Mouse (Mus musculus): ENCODE measurements around the gene Tnrc18.
"Not testable (repeated sequence)": the region's sequence is repeated elsewhere in the genome, so short reads cannot be mapped to it uniquely, and the experiment has no call there.

Tnrc18 gene

DNA sequence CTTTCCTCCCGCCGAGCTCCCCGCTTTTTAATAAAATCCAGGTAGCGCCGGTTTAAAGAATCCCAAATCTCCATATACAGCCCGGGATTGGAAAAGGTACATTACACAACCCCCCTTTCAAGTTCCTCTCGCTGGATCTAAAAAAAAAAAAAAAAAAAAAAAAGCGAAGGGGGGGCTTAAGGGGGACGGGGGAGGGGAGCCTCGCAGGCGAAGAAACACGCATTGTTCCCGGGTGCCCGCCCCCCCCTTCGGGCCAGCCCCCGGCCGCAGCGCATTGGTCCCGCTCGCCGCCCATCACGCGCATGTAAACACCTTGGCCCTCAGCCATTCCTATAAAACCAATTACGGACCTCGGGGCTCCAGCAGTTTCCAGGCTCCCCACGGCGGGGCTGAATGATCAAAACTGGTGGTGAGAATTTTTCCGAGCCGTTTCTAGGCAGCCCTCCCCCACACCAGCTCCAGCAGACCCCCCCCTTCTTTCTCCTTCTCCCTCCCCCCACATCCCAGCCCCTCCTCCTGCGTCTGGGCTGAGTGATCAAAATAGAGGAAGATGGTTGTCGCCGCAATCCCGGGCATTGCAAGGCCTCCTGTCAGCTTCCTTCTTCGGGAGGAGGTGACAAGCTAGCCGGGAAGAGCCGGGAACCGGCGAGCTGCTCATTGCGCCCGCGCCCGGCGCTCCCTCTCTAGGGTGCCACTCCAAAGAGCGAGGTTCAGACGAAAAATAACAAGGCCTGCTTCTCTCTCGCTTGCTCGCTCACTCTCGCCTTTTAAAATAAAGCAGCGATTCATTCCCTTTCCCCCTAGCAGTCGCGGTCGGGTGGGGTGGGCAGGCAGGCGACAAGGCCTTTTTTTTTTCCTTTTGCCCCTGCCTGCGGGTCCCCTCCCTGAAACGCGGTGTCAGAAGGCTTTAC, at the start of gene Tnrc18:
Gene Tnrc18 (minus strand): TSS at position 139 of the 911 bp plus-strand sequence.
- peak; percentile 87 to 89 for DNase-seq

DNA sequence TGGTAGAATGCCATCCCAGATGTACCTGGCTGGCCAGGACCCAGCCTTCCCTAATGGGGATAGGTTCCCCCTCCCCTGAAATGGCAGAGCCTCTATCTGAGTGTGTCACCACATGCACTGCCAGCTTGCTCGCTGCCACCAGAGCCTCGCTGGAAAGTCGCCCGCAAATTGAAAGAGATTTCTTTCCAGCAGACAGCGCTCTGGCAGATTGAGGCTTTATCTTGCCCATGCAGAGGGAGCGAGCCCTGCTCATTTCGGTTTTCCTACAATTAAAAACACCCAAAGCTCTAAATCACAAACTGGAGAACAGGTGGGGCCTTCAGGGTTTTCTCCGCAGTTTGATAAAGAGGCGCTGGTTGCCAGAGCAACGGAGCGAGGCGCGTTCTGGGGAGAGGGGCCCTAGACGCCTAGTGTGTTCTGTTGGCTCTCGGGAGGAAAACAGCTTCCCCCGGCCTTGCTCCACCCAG, 40.3 kb upstream of the Tnrc18 start:
- DNase-seq: no peak

GRCm38 (mm10) chr5:142856408-142856807, 38.9 kb upstream of the Tnrc18 start:
- DNase-seq: peak in 1 of 2 experiments; percentile 25

DNA sequence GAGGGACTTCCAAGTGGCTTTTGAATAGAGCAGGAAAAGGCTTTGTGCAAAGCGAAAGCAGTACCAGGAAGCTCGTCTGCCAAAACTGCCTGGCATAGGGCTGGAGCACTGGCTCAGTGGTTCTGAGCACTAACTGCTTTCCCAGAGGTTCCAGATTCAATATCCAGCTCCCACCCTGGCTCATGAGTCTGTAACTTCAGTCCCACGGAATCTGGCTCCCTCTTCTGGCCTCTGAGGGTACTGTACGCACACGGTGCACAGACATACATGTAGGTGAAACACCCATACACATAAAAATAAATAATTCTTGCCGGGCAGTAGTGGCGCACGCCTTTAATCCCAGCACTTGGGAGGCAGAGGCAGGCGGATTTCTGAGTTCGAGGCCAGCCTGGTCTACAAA, 37.4 kb upstream of the Tnrc18 start:
- peak; percentile 45 to 50 for DNase-seq

DNA sequence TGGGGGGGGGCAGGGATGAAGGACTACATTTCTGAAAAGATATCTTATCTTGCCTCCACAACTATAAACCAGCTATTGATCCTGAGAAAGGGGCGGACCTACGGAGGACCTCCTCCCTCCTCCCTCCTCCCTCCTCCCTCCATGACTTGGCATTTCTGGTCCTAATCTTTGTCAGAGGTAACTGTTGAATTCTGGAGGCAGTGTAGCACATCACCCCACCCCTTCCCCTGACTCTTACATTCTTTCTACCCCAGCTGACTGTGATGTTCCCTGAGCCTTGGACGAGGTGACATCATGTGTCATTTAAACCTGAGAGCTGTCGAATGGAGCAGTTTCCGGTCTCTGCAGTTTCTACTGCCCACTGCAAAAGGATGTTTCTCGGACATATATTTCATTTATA, 36.1 kb upstream of the Tnrc18 start:
- no peak for DNase-seq

- DNase-seq: no peak
Measured at GRCm38 (mm10) chr5:142851681-142852049, 34.2 kb upstream of the Tnrc18 start.

- no peak for DNase-seq
Measured at GRCm38 (mm10) chr5:142850916-142851680, 33.6 kb upstream of the Tnrc18 start.

DNA sequence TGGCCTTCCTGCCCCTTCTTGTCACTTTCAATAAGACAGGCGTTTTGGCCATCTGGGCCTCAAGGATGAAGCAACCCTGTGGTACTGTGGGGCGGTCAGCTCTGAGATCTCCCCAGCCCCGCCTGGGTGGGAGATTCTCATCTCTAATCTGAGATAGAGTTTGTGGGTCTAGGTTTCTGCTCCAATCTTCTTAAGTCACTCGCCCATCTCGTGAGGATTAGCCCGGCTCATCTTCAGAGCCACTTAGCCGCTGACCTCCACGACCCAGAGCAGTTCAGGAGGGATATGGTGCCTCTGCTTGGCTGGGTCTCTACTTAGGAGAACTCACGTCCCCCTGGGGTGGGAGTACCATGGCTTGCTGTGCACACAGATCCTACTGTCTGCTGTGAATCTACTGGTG, 33.0 kb upstream of the Tnrc18 start:
- no peak for DNase-seq

DNA sequence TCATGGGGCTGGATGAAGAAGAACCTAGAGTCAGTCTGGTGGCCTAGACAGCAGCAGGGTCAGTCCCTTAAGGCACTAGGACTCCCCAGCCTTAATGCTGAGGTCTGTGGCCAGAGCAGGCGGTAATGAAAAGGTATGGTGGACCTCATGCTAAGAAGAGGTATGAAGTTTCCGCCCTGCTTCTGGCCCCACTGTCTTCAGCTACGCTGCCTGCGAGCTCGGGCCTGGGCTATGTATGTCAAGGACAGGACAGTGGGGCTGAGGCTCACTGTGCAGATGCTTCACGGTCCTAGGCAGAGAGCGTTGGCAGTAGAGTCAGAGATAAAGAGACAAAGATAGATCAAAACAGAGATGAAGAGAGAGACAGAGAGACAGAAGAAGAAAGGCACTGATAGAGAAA, 31.4 kb upstream of the Tnrc18 start:
- no peak for DNase-seq

DNA sequence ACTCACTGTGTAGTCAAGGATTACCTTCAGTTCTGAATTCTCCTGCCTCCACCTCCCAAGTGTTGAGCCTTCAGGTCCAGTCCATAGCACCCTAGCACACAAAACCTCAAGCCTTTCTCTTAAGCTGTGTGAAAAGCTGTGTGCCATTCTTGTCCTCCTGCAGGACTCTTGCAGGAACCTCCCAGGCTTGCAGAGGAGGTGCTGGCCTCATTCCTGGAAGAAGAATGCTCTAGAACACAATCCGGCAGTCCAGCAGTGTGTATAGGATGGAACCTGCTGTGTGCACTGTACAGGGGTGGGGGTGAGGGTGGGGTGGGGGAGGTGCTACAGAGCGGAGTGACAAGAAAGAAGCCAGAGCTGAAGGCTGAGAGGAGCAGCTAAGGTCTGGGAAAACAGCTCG, 30.7 kb upstream of the Tnrc18 start:
- no peak for DNase-seq

DNA sequence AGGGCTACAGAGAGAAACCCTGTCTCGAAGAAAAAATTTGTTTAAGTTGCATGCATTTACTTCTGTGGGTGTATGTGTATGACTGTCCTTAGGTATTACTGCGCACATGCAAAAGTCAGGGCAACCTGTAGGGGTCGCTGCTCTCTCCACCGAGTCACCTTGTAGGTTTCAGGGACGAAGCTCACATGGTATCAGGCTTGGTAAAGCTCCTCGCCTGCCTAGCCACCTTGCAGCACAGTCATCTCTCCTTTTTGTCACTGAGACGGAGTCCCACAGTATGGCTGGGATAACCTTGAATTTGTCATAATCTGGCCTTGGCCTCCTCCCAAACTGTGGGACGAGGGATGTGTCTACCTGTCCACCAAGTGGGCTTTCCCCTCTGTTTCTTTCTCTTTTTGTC, 27.0 kb upstream of the Tnrc18 start:
- DNase-seq: peak; percentile 52 to 56

DNA sequence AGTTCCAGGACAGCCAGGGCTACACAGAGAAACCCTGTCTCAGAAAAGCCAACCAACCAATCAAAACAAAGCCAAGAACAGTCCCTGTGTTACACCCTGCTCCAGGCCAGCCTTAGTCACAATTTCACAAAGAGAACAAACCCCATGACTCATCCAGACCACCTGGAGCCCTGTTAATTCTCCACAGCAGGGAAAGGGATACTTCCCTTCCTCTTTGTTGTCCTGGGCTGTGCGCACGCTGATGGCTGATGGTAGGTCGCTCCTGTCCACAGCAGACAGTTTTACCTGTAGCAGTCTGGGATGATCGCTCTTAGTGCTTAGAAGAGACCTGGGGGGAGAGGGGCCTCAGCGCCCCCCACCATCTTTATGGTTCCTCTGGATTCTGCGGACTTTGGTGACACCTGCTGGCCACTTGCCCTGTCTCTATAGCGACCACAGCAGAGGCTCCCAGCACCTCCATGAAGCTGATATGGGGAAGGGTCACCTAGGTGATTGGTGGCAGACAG, 24.7 kb upstream of the Tnrc18 start:
- DNase-seq: peak; percentile 24 to 31

DNA sequence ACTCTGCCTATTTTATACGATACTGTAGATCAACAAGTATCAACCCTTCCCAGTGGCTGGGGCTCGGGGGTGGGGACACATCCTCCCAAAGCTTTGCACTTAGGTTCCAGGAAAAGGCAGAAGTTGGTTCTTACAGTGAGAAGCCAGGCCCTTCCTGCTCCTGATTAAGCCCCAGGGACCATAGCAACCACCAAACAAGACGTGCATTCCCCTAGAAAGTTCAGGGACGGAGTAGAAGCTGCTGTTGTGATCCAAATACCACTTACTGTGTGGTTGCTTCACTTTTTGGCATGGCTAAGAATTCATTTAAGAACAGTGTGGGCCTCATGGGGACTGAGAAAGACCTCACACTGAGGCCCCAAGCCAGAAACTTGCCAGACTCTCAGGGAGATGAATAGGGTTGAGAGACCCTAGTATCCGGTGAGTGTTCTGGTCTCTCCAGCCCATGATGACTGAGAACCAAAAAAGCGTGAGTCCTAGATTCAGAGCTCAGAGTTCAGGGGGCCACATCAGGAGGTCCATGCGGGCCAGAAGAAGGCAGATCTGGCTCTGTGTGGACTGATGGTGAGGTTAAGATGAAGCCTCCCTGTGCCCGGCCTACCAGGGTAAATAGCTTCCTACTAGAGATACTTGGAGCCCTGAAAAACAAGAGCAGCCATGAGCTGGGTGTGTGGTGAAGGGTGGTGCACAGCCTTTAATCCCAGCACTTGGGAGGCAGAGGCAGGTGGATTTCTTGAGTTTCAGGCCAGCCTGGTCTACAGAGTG, 24.1 kb upstream of the Tnrc18 start:
- DNase-seq: no peak

- DNase-seq: not testable (repeated sequence)
Measured at GRCm38 (mm10) chr5:142837427-142837826, 20.0 kb upstream of the Tnrc18 start.

DNA sequence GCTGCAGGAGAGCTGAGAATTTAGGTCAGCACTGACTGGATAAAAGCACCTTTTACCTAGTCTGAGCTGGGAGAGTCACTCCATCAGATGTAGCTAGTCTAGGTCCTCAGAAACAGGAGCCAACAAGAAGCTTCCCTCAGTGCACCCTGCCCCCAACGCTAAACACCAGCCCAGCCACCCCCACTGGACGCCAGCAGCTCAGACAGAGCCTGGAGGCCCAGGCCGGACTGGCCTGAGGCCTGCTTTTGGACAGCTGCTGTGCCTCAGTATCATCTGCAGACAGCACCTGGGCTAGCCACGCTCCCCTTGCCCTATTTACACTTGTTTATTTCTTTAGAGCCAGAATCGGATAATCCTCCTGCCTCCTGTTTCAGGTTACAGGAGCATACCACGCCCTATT, 19.4 kb upstream of the Tnrc18 start:
- no peak for DNase-seq

DNA sequence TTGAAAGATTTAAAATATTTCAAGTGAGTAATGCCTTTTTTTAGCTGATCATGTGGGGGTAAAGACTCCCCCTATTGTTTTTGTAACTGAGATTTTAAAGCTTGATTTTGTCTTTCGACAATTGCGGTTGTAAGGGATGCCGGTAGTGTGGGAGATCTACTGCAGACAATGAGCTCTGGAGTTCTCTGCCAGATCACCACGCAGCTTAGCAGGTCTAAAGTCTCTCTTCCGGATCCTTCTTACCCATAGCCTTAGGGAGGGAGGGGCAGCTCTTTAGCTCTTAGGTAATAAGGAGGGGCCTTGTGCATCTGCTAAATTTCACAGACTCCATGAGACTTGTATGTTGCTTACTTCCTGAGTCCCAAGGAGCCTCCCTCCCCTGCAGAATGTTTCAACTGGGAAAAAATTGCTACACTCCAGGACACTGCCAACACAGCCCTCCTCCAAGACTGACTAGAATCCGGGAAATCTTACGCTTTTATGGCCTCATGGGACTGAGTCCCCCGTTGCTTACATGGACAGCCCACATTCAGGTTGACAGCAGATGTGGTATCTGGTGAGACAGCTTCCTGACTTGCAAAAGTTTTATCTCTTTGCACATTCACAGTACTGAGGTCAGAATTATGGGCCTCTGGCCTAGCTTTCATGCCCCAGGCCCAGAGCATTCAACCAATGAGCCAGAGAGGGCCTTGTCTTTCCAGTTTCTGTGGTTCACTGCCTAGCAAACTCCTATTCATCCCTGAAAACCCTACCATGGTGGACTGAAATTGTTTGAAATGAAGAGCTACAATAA, 16.4 kb upstream of the Tnrc18 start:
- DNase-seq: no peak

DNA sequence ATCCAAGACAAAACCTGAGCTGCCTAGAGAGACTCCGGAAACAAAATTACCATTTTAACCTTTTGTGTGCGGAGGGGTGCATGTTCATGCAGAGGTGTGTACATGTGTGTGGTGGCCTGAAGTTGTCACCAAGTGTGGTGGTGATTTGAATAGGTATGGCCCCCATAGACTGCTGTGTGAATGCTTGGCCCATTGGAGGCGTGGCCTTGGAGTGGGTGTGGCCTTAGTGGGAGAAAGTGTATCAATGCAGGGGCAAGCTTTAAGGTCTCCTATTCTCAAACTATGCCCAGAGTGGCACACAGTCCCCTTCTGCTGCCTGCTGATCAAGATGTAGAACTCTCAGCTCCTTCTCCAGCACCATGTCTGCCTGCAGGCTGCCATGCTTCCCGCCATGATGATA, 8.7 kb upstream of the Tnrc18 start:
- peak in 1 of 2 experiments; percentile 20 for DNase-seq

DNA sequence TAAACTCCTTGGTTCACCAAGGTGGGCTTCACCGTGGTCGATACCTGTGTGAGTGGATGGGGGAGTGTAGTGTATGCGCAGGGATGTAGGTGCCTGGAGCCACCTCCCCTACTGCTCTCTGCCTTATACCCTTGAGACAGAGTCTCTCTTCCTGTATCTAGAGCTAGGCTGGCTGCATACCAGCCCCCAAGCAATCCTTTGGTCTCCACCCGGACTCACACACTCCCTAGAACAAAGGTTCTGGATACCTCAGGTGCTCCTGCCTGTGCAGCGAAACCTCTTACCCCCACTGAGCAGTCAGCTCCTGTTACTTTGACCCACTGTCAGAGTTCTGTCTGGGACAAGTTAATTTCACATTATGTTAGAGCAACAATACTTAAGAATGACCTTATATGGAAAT, 8.2 kb upstream of the Tnrc18 start:
- no peak for DNase-seq

- no peak for DNase-seq
Measured at GRCm38 (mm10) chr5:142824091-142824490, 6.6 kb upstream of the Tnrc18 start.

DNA sequence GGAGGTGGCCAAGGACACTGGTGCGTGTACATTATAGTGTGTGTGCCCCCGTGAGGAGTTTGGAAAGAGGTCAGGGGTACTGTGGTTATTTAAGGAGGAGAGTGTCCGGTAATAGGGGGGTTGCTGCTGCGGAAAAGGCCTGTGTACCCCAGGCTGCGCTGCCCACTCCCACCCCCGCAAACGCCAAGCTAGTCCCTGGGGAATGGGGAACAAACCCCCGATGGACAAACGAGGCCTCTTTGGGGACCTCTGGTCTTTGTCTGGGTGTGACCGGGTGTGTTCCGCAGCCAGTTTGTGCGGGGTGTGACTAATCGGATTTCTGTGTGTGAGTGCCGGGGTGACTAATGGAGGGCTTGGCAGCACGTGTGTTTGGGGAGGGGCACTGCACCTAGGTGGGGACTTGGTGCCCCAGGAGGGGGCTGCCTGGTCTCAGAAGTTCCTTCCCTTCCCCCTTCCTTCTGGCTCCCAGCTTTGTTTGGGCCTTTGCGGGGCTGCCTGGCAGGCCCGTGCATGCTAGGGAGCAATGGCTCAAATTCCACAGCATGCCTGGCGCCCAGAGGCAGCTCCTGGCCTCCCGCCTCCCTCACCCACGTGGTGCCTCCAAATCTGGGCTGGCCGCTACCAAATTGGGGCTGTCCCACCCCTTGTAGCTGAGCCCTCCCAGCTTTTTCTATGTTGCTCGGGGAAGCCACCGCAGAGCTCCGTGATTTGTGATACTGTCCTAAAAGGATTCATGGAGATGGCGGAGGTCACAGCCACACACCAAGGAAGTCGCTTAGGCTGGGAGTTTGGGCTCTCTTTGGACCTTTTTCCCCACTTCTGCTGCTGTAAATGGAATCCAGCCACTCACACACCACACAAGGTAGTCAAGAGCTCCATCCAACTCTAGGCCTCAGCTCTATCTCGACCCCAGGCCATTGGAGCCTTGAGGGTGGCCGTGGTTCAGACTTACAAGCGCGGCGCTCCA, 5.9 kb upstream of the Tnrc18 start:
- DNase-seq: peak; percentile 21 to 27
